Mouse (Mus musculus): ENCODE results near the gene Myo7a. TPM values are rescaled to one million over a fixed set of nuclear protein-coding genes. Genes with fewer than 3 reads are reported as not detected.

The Myo7a gene
- polyA plus RNA-seq (2012; rRNA removed) = 26.9 and 51.7 TPM in 2 replicates

- Histone ChIP-seq H3K27ac (ENCODE audit: insufficient read depth, low read depth, low read length) (peak within 1 kb of the TSS; percentile 98), H3K36me3 (ENCODE audit: control insufficient read depth, insufficient read depth, low read length) (peaks cover 1% of the 10 kb centered on the region), H3K4me3 (ENCODE audit: low read depth, low read length) (peak within 1 kb of the TSS; percentile 50), H3K27me3 (ENCODE audit: control insufficient read depth, insufficient read depth, low read length) (no peaks in the 10 kb centered on the region), H3K4me1 (ENCODE audit: control insufficient read depth, insufficient read depth, insufficient read length, low read length) (peaks cover 51% of the 10 kb centered on the region)
- TF ChIP-seq POLR2A (IDR thresholded peaks at IDR 0.05; ENCODE audit: low read depth, low read length) (peak; percentile 56; the same call in 1 of the 2 replicates), CTCF (IDR thresholded peaks at IDR 0.05; ENCODE audit: extremely low read depth, insufficient read length, insufficient replicate concordance, low read depth, low read length) (no peak)
- 34% methylated on average over 9 of the region's 9 CpGs for WGBS
These were observed at the start of gene Myo7a for GRCm38 (mm10) chr7:98119179-98119960. TSS of gene Myo7a (minus strand) at chr7:98119524.

GRCm38 (mm10) chr7:98164999-98165528 lies 45.7 kb upstream of the Myo7a start:
- Histone ChIP-seq H3K4me3 (ENCODE audit: low read depth, low read length) (peak overlapping the region; percentile 9; the same call in 1 of the 2 replicates), H3K27ac (ENCODE audit: insufficient read depth, low read depth, low read length) (peak overlapping the region; percentile 87), H3K27me3 (ENCODE audit: control insufficient read depth, insufficient read depth, low read length) (no peaks in the 10 kb centered on the region), H3K4me1 (ENCODE audit: control insufficient read depth, insufficient read depth, insufficient read length, low read length) (peaks cover 53% of the 10 kb centered on the region), H3K36me3 (ENCODE audit: control insufficient read depth, insufficient read depth, low read length) (no peaks in the 10 kb centered on the region)
- TF ChIP-seq CTCF (IDR thresholded peaks at IDR 0.05; ENCODE audit: extremely low read depth, insufficient read length, insufficient replicate concordance, low read depth, low read length) (0 out of 2 replicates have a peak, but pooled peaks have one; percentile 14), POLR2A (IDR thresholded peaks at IDR 0.05; ENCODE audit: low read depth, low read length) (no peak)
- 10% methylated on average over 10 of the region's 10 CpGs for WGBS

- WGBS = 56% methylated on average over 9 of the region's 9 CpGs
- peak overlapping the region; percentile 87 for H3K27ac ChIP-seq (ENCODE audit: insufficient read depth, low read depth, low read length)
These were observed 45.2 kb upstream of the Myo7a start for GRCm38 (mm10) chr7:98164382-98164998.

GRCm38 (mm10) chr7:98163700-98164099 lies 44.4 kb upstream of the Myo7a start:
- Histone ChIP-seq H3K36me3 (ENCODE audit: control insufficient read depth, insufficient read depth, low read length) (no peaks in the 10 kb centered on the region), H3K27me3 (ENCODE audit: control insufficient read depth, insufficient read depth, low read length) (no peaks in the 10 kb centered on the region), H3K4me1 (ENCODE audit: control insufficient read depth, insufficient read depth, insufficient read length, low read length) (peaks cover 57% of the 10 kb centered on the region), H3K27ac (ENCODE audit: insufficient read depth, low read depth, low read length) (peak overlapping the region; percentile 64), H3K4me3 (ENCODE audit: low read depth, low read length) (no peak overlapping the region)
- TF ChIP-seq CTCF (IDR thresholded peaks at IDR 0.05; ENCODE audit: extremely low read depth, insufficient read length, insufficient replicate concordance, low read depth, low read length) (no peak), POLR2A (IDR thresholded peaks at IDR 0.05; ENCODE audit: low read depth, low read length) (no peak)
- 11% methylated on average over 3 of the region's 3 CpGs for WGBS

More at GRCm38 (mm10) chr7:98164382-98164998, 45.2 kb upstream of the Myo7a start:
- no peaks in the 10 kb centered on the region for H3K36me3 ChIP-seq (ENCODE audit: control insufficient read depth, insufficient read depth, low read length)
- H3K27me3 ChIP-seq (ENCODE audit: control insufficient read depth, insufficient read depth, low read length) = no peaks in the 10 kb centered on the region
- peak overlapping the region; percentile 27 for H3K4me3 ChIP-seq (ENCODE audit: low read depth, low read length)
- peaks cover 52% of the 10 kb centered on the region for H3K4me1 ChIP-seq (ENCODE audit: control insufficient read depth, insufficient read depth, insufficient read length, low read length)
- TF ChIP-seq CTCF (IDR thresholded peaks at IDR 0.05; ENCODE audit: extremely low read depth, insufficient read length, insufficient replicate concordance, low read depth, low read length) (no peak), POLR2A (IDR thresholded peaks at IDR 0.05; ENCODE audit: low read depth, low read length) (no peak)

- Histone ChIP-seq H3K36me3 (ENCODE audit: control insufficient read depth, insufficient read depth, low read length) (no peaks in the 10 kb centered on the region), H3K27ac (ENCODE audit: insufficient read depth, low read depth, low read length) (no peak overlapping the region), H3K27me3 (ENCODE audit: control insufficient read depth, insufficient read depth, low read length) (no peaks in the 10 kb centered on the region), H3K4me3 (ENCODE audit: low read depth, low read length) (no peak overlapping the region), H3K4me1 (ENCODE audit: control insufficient read depth, insufficient read depth, insufficient read length, low read length) (peaks cover 67% of the 10 kb centered on the region)
- 54% methylated on average over 6 of the region's 6 CpGs for WGBS
- TF ChIP-seq POLR2A (IDR thresholded peaks at IDR 0.05; ENCODE audit: low read depth, low read length) = no peak
- TF ChIP-seq CTCF (IDR thresholded peaks at IDR 0.05; ENCODE audit: extremely low read depth, insufficient read length, insufficient replicate concordance, low read depth, low read length) = no peak
These were observed 42.9 kb upstream of the Myo7a start for GRCm38 (mm10) chr7:98162239-98162638.

- Histone ChIP-seq H3K27me3 (ENCODE audit: control insufficient read depth, insufficient read depth, low read length) (no peaks in the 10 kb centered on the region), H3K36me3 (ENCODE audit: control insufficient read depth, insufficient read depth, low read length) (no peaks in the 10 kb centered on the region), H3K27ac (ENCODE audit: insufficient read depth, low read depth, low read length) (no peak overlapping the region), H3K4me1 (ENCODE audit: control insufficient read depth, insufficient read depth, insufficient read length, low read length) (peaks cover 64% of the 10 kb centered on the region), H3K4me3 (ENCODE audit: low read depth, low read length) (no peak overlapping the region)
- TF ChIP-seq CTCF (IDR thresholded peaks at IDR 0.05; ENCODE audit: extremely low read depth, insufficient read length, insufficient replicate concordance, low read depth, low read length) (no peak), POLR2A (IDR thresholded peaks at IDR 0.05; ENCODE audit: low read depth, low read length) (no peak)
- 31% methylated on average over 8 of the region's 8 CpGs for WGBS
These were observed 40.9 kb upstream of the Myo7a start for GRCm38 (mm10) chr7:98160041-98160740.
